Mouse (Mus musculus): ENCODE results near the gene Akirin2. TPM values are rescaled to one million over a fixed set of nuclear protein-coding genes. Genes with fewer than 3 reads are reported as not detected.

Akirin2 gene
- polyA plus RNA-seq, 1 experiment from 2014 or later = 101 TPM

- 85% methylated on average over 7 of the region's 7 CpGs for WGBS
- no peak overlapping the region for H3K4me3 ChIP-seq (replicated peaks)
- H3K27me3 ChIP-seq = no peaks in the 10 kb centered on the region
- 0 out of 2 replicates have a peak overlapping the region, but pooled peaks have one; percentile 12 for H3K27ac ChIP-seq
- peaks cover 65% of the 10 kb centered on the region for H3K36me3 ChIP-seq
- no peaks in the 10 kb centered on the region for H3K9me3 ChIP-seq
- no peak for ATAC-seq (ENCODE audit: insufficient number of reproducible peaks, insufficient read depth, low FRiP score, low TSS enrichment, low read depth)
- no peak overlapping the region for H3K9ac ChIP-seq (replicated peaks)
- H3K4me2 ChIP-seq = no peak overlapping the region
- no peaks in the 10 kb centered on the region for H3K4me1 ChIP-seq (replicated peaks)
Observed at GRCm38 (mm10) chr4:34584871-34585607, 34.3 kb downstream of the Akirin2 start.

- H3K4me1 ChIP-seq (replicated peaks) = no peaks in the 10 kb centered on the region
- no peak overlapping the region for H3K27ac ChIP-seq
- H3K9ac ChIP-seq (replicated peaks) = no peak overlapping the region
- ATAC-seq (ENCODE audit: insufficient number of reproducible peaks, insufficient read depth, low FRiP score, low TSS enrichment, low read depth) = no peak
- no peak overlapping the region for H3K4me2 ChIP-seq
- no peaks in the 10 kb centered on the region for H3K27me3 ChIP-seq
- WGBS = 94% methylated on average over 6 of the region's 6 CpGs
- H3K9me3 ChIP-seq = no peaks in the 10 kb centered on the region
- peaks cover 74% of the 10 kb centered on the region for H3K36me3 ChIP-seq
- H3K4me3 ChIP-seq (replicated peaks) = no peak overlapping the region
Observed at GRCm38 (mm10) chr4:34603123-34603522, 52.4 kb downstream of the Akirin2 start.

GRCm38 (mm10) chr4:34606658-34607057 is 55.9 kb downstream of the Akirin2 start:
- Histone ChIP-seq H3K4me3 (replicated peaks) (no peak overlapping the region), H3K9ac (replicated peaks) (no peak overlapping the region), H3K27ac (no peak overlapping the region), H3K36me3 (peaks cover 58% of the 10 kb centered on the region), H3K4me2 (no peak overlapping the region), H3K4me1 (replicated peaks) (no peaks in the 10 kb centered on the region), H3K27me3 (no peaks in the 10 kb centered on the region), H3K9me3 (no peaks in the 10 kb centered on the region)
- 95% methylated on average over 10 of the region's 10 CpGs for WGBS
- no peak for ATAC-seq (ENCODE audit: insufficient number of reproducible peaks, insufficient read depth, low FRiP score, low TSS enrichment, low read depth)

- 61% methylated on average over 6 of the region's 6 CpGs for WGBS
- Histone ChIP-seq H3K27ac (0 out of 2 replicates have a peak overlapping the region, but pooled peaks have one; percentile 13), H3K36me3 (peaks cover 15% of the 10 kb centered on the region), H3K9me3 (no peaks in the 10 kb centered on the region), H3K4me1 (replicated peaks) (peaks cover 22% of the 10 kb centered on the region), H3K4me3 (replicated peaks) (peak overlapping the region; percentile 73), H3K27me3 (no peaks in the 10 kb centered on the region), H3K9ac (replicated peaks) (peak overlapping the region; percentile 85), H3K4me2 (peak overlapping the region; percentile 79)
- ATAC-seq (ENCODE audit: insufficient number of reproducible peaks, insufficient read depth, low FRiP score, low TSS enrichment, low read depth) = no peak
Observed at GRCm38 (mm10) chr4:34613571-34614145, 62.9 kb downstream of the Akirin2 start.

GRCm38 (mm10) chr4:34614630-34615094 is 63.9 kb downstream of the Akirin2 start, which contains the start of the genes Orc3 and Rars2:
Gene Orc3, minus strand, starts transcription at chr4:34614944.
Gene Rars2, plus strand, starts transcription at chr4:34614957.
- Histone ChIP-seq H3K4me1 (replicated peaks) (peaks cover 22% of the 10 kb centered on the region), H3K4me3 (replicated peaks) (peak within 1 kb of the TSS; percentile 73), H3K9ac (replicated peaks) (peak within 1 kb of the TSS; percentile 85), H3K36me3 (peaks cover 8% of the 10 kb centered on the region), H3K27ac (peak within 1 kb of the TSS; percentile 90), H3K27me3 (no peaks in the 10 kb centered on the region), H3K4me2 (peak within 1 kb of the TSS; percentile 79), H3K9me3 (no peaks in the 10 kb centered on the region)
- peak; percentile 96 for ATAC-seq (ENCODE audit: insufficient number of reproducible peaks, insufficient read depth, low FRiP score, low TSS enrichment, low read depth)
- under 1% methylated on average over 42 of the region's 42 CpGs for WGBS

GRCm38 (mm10) chr4:34615303-34615702 is 64.6 kb downstream of the Akirin2 start:
- peaks cover 22% of the 10 kb centered on the region for H3K4me1 ChIP-seq (replicated peaks)
- H3K36me3 ChIP-seq = peaks cover 5% of the 10 kb centered on the region; the same call in 1 of the 2 replicates
- H3K4me2 ChIP-seq = peak overlapping the region; percentile 79
- no peak for ATAC-seq (ENCODE audit: insufficient number of reproducible peaks, insufficient read depth, low FRiP score, low TSS enrichment, low read depth)
- H3K27ac ChIP-seq = no peak overlapping the region; the same call in 1 of the 2 replicates
- H3K9me3 ChIP-seq = no peaks in the 10 kb centered on the region
- 3% methylated on average over 13 of the region's 13 CpGs for WGBS
- peak overlapping the region; percentile 85 for H3K9ac ChIP-seq (replicated peaks)
- peak overlapping the region; percentile 73 for H3K4me3 ChIP-seq (replicated peaks)
- H3K27me3 ChIP-seq = no peaks in the 10 kb centered on the region

GRCm38 (mm10) chr4:34616146-34616545 is 65.4 kb downstream of the Akirin2 start:
- peak overlapping the region; percentile 73 for H3K4me3 ChIP-seq (replicated peaks)
- ATAC-seq (ENCODE audit: insufficient number of reproducible peaks, insufficient read depth, low FRiP score, low TSS enrichment, low read depth) = no peak
- H3K27ac ChIP-seq = no peak overlapping the region
- peaks cover 5% of the 10 kb centered on the region; the same call in 1 of the 2 replicates for H3K36me3 ChIP-seq
- WGBS = 76% methylated on average over 8 of the region's 8 CpGs
- H3K9me3 ChIP-seq = no peaks in the 10 kb centered on the region
- H3K9ac ChIP-seq (replicated peaks) = peak overlapping the region; percentile 85; the same call in 1 of the 2 replicates
- H3K4me1 ChIP-seq (replicated peaks) = peaks cover 22% of the 10 kb centered on the region
- H3K4me2 ChIP-seq = peak overlapping the region; percentile 79
- no peaks in the 10 kb centered on the region for H3K27me3 ChIP-seq

Other genes starting within 250 kb of the Akirin2 start
- 105 and 109 TPM in 2 replicates for gene Orc3, start 64.0 kb downstream of the Akirin2 start, polyA plus RNA-seq (2016; fragmentation: Nextera tagmentation; extraction: Ambion mirVana)
- gene Rars2, start 64.0 kb downstream of the Akirin2 start, polyA plus RNA-seq (2016; fragmentation: Nextera tagmentation; extraction: Ambion mirVana) = 70.1 and 71.6 TPM in 2 replicates
- 46.6 and 49.9 TPM in 2 replicates for gene Slc35a1, start 136.5 kb downstream of the Akirin2 start, polyA plus RNA-seq (2016; fragmentation: Nextera tagmentation; extraction: Ambion mirVana)
- gene Cfap206, start 179.3 kb downstream of the Akirin2 start, polyA plus RNA-seq (2016; fragmentation: Nextera tagmentation; extraction: Ambion mirVana) = 0.20 and 0.26 TPM in 2 replicates
- gene Gm136, start 205.3 kb downstream of the Akirin2 start, polyA plus RNA-seq (2016; fragmentation: Nextera tagmentation; extraction: Ambion mirVana) = not detected in 2 replicates
- 44.7 and 45.9 TPM in 2 replicates for gene Smim8, start 227.5 kb downstream of the Akirin2 start, polyA plus RNA-seq (2016; fragmentation: Nextera tagmentation; extraction: Ambion mirVana)

Data from limb, embryonic 12.5 days (tissue).